Mouse (Mus musculus) kidney, adult 2 months (tissue): ENCODE measurements around the gene Prr3.

Experiments used
- CTCF ChIP-seq: fragments of 200-500 bp; conservative IDR thresholded peaks from 2 replicates; pipeline ENCODE4 v1.5.1; 2011; ENCODE audit warnings: low read depth, mild to moderate bottlenecking, control low read depth, low read length, moderate library complexity, mixed read lengths; ENCODE audit not compliant: insufficient read depth, insufficient read length
- POLR2A ChIP-seq: fragments of 200-500 bp; IDR thresholded peaks from one replicate; pipeline ENCODE4 v1.6.1; 2011; ENCODE audit warnings: low read depth, low read length, control low read depth

DNA sequence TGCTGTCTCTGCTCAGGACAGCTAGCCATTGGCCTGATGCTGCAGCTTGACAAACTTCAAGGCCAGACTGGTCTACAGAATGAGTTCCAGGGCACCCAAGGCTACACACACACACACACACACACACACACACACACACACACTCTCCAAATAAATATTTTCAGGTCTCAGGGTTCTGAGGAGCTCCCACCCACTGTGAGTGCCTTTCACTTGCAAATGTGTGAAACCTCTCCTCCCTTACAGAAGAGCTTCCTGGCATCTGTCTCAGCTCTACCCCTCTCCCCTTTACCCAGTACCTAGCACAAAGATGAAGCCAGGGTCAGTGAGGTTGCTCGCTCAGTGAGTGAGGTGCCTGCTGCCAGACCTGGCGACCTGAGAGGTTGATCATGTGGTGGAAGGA is 40.9 kb downstream of the Prr3 start:
- TF ChIP-seq POLR2A (no peak), CTCF (no peak)
